Mouse (Mus musculus): ENCODE measurements at regions not wholly inside any gene's neighbourhood (a gene's known extent, or its start where the extent isn't known, plus 50 kb on each side); places are given as distances from the start of the nearest gene placed in this dataset.

DNA sequence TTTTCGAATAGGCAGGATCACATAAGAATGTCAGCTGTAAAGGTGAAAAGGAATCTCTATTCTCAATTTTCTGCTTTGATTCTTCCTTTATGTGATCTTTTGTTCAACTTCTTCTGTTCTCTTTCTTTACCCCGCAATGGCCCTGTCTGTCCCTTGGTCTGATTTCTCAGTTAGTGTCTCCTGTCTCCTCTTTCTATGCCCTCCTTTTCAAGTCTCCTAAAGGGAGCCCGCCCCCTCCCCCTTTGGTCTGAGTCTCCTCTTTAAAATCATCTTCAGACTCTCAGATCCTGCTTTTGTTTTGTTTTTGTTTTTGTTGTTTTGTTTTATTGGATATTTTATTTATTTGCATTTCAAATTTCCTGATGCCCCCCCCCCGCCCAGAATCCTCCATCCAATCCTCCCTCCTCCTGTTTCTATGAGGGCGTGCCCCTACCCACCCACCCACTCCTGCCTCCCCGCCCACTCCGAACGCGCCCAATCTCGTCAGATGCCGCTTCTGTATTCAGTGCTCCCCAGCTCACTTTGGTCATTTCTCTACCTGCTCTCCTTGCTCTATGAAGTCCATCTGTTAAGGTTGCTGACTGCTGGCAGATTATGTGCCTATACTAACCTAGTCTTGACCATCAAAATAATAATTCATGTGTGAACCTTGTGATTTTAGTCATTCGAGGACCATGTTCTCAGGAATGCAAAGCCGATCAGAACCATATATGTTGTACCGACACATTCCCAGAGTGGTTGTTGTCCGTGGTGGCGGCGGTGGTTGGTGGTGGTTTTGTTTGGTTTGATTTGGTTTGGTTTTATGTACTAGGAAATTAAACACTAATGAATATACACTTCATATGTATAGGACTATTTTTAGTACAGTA is 487.9 kb upstream of the Adam24 start:
- ATAC-seq (ENCODE audit: insufficient read depth) (no peak), DNase-seq (no peak)
- no peaks in the 10 kb centered on the region for H3K27me3 ChIP-seq (ENCODE audit: insufficient read depth, low read length)
- H3K4me3 ChIP-seq (ENCODE audit: low read depth, low read length): no peak overlapping the region
- no peak for TF ChIP-seq CTCF (IDR thresholded peaks at IDR 0.05; ENCODE audit: low read depth)
- no peaks in the 10 kb centered on the region for H3K4me1 ChIP-seq (ENCODE audit: insufficient read depth)
- no peaks in the 10 kb centered on the region for H3K9me3 ChIP-seq (ENCODE audit: low read depth, low read length)
- H3K9ac ChIP-seq: no peak overlapping the region
- no peaks in the 10 kb centered on the region for H3K36me3 ChIP-seq (ENCODE audit: insufficient read depth)
- no peak overlapping the region for H3K27ac ChIP-seq (ENCODE audit: low read depth)
- H3K4me2 ChIP-seq: peak overlapping the region; percentile 37
- 47% methylated on average over 17 of the region's 17 CpGs for WGBS

DNA sequence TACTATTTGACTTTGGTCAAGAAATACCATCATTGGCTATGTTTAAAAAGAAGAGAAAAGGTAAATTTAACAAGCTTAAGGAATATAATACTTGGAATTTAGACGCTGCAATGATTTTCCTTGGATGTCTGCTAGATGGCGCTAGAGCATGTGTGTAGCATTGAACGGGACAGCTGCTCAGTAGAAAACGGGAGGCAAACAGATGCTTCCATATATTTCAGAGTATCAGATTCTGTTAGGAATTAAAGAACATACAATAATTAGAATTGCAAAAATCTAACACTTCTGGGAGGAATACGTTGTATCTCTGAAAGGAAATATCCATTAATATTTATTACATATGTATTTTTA is 487.3 kb upstream of the Adam24 start:
- Histone ChIP-seq H3K4me3 (ENCODE audit: low read depth, low read length) (no peak overlapping the region), H3K9me3 (ENCODE audit: low read depth, low read length) (no peaks in the 10 kb centered on the region), H3K36me3 (ENCODE audit: insufficient read depth) (no peaks in the 10 kb centered on the region), H3K4me1 (ENCODE audit: insufficient read depth) (no peaks in the 10 kb centered on the region), H3K4me2 (peak overlapping the region; percentile 37; the same call in 1 of the 2 replicates), H3K9ac (no peak overlapping the region), H3K27ac (ENCODE audit: low read depth) (no peak overlapping the region), H3K27me3 (ENCODE audit: insufficient read depth, low read length) (no peaks in the 10 kb centered on the region)
- DNase-seq: peak; percentile 85
- TF ChIP-seq CTCF (IDR thresholded peaks at IDR 0.05; ENCODE audit: low read depth): peak; percentile 77
- ATAC-seq (ENCODE audit: insufficient read depth): peak; percentile 70; the same call in 1 of the 2 replicates
- WGBS: 3% methylated on average over 5 of the region's 5 CpGs

DNA sequence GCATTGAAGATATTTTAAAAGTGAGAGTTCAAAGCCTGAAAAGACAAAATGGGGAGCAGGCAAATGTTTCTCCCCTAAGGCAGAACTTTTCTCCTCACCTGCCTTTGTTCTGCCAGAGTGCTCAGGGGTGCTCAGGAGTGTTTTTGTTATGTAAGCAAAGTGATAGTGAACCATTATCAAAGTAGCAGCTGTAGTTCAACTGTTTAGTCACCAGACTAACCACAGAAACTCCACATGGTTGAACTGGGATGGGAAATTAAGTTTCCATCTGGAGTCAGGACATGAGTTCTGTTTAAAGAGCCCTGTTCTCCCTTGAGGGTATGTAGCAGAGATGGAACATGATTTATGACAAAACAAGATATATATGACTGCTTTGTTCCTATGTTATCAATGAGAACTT is 482.6 kb upstream of the Adam24 start:
- no peak overlapping the region for H3K9ac ChIP-seq
- no peak for TF ChIP-seq CTCF (IDR thresholded peaks at IDR 0.05; ENCODE audit: low read depth)
- H3K9me3 ChIP-seq (ENCODE audit: low read depth, low read length): no peaks in the 10 kb centered on the region
- H3K27me3 ChIP-seq (ENCODE audit: insufficient read depth, low read length): no peaks in the 10 kb centered on the region
- no peak overlapping the region for H3K4me2 ChIP-seq
- no peaks in the 10 kb centered on the region for H3K4me1 ChIP-seq (ENCODE audit: insufficient read depth)
- H3K36me3 ChIP-seq (ENCODE audit: insufficient read depth): no peaks in the 10 kb centered on the region
- DNase-seq (no peak), ATAC-seq (ENCODE audit: insufficient read depth) (no peak)
- no peak overlapping the region for H3K4me3 ChIP-seq (ENCODE audit: low read depth, low read length)
- H3K27ac ChIP-seq (ENCODE audit: low read depth): no peak overlapping the region

DNA sequence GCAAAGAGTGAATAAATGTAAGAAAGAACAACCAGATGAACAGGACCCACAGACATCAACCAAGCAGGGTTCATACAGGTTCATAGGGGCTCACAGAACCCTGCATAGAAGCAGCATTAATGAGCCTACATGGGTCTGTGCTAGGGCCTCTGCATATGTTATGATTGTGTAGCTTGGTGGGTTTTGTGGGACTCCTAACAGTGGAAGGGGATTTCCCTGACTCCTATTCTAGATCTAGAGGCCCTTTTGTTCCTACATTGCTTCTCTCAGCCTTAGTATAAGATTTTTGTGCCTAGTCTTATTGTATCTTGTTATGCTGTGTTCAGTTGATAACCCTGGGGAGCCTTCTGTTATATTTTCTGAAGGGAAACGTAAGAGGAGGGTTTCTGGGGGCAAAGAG is 481.7 kb upstream of the Adam24 start:
- H3K27ac ChIP-seq (ENCODE audit: low read depth): no peak overlapping the region

DNA sequence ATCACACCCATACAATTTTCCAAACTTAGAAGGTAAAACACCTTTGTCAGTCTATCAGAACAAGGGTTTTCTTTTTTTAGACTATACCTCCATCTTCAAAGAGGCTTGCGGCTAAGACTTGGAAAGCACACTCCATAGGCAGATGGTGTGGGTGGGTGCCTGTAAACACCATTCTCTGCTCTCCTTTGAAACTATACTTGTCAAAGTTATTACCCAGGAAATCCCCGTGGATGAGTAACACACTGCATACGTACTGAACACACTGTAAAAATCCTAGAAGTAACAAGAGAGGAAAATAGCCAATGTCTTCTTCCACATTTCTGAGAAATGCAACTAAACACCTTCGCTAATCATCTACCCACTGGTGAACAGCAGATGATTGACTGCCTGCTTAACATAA is 464.0 kb upstream of the Adam24 start:
- H3K9me3 ChIP-seq (ENCODE audit: low read depth, low read length): no peaks in the 10 kb centered on the region
- no peak for ATAC-seq (ENCODE audit: insufficient read depth)
- TF ChIP-seq CTCF (IDR thresholded peaks at IDR 0.05; ENCODE audit: low read depth): no peak
- no peaks in the 10 kb centered on the region for H3K4me1 ChIP-seq (ENCODE audit: insufficient read depth)
- no peak overlapping the region for H3K27ac ChIP-seq (ENCODE audit: low read depth)
- H3K4me2 ChIP-seq: no peak overlapping the region
- no peaks in the 10 kb centered on the region for H3K36me3 ChIP-seq (ENCODE audit: insufficient read depth)
- no peak overlapping the region for H3K9ac ChIP-seq
- no peak overlapping the region for H3K4me3 ChIP-seq (ENCODE audit: low read depth, low read length)
- 87% methylated on average over 4 of the region's 4 CpGs for WGBS
- H3K27me3 ChIP-seq (ENCODE audit: insufficient read depth, low read length): no peaks in the 10 kb centered on the region
- no peak for DNase-seq

More for the DNA sequence above, 481.7 kb upstream of the Adam24 start:
- H3K9me3 ChIP-seq (ENCODE audit: low read depth, low read length): no peaks in the 10 kb centered on the region
- H3K36me3 ChIP-seq (ENCODE audit: insufficient read depth): no peaks in the 10 kb centered on the region
- no peaks in the 10 kb centered on the region for H3K27me3 ChIP-seq (ENCODE audit: insufficient read depth, low read length)
- no peak overlapping the region for H3K4me2 ChIP-seq
- no peak overlapping the region for H3K4me3 ChIP-seq (ENCODE audit: low read depth, low read length)
- no peaks in the 10 kb centered on the region for H3K4me1 ChIP-seq (ENCODE audit: insufficient read depth)
- 42% methylated on average over 1 of the region's 1 CpGs for whole genome bisulfite sequencing
- H3K9ac ChIP-seq: no peak overlapping the region
- TF ChIP-seq CTCF (IDR thresholded peaks at IDR 0.05; ENCODE audit: low read depth): no peak
- DNase-seq: no peak
- no peak for ATAC-seq (ENCODE audit: insufficient read depth)

DNA sequence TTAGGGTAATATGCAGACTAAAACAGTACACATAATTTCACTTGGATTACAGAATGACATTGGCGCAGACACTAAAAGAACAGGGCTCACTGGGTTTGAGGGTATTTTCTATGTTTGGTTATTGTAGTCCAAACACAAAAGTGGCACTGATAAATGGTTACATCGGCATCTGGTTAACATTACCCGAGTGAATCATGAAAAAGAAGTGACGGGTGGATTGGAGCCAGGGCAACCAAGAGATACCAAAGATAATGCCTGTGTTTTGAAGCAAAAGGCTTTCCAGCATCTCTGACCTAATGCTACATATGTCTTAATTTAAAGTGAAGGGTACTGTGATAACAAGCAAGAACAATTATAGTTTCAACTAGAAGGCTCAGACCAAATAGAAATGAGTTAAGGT is 451.4 kb upstream of the Adam24 start:
- Histone ChIP-seq H3K4me1 (ENCODE audit: insufficient read depth) (no peaks in the 10 kb centered on the region), H3K4me2 (no peak overlapping the region), H3K4me3 (ENCODE audit: low read depth, low read length) (no peak overlapping the region), H3K9ac (no peak overlapping the region), H3K27me3 (ENCODE audit: insufficient read depth, low read length) (no peaks in the 10 kb centered on the region), H3K36me3 (ENCODE audit: insufficient read depth) (no peaks in the 10 kb centered on the region), H3K27ac (ENCODE audit: low read depth) (no peak overlapping the region), H3K9me3 (ENCODE audit: low read depth, low read length) (no peaks in the 10 kb centered on the region)
- no peak for DNase-seq
- WGBS: 21% methylated on average over 4 of the region's 4 CpGs
- no peak for TF ChIP-seq CTCF (IDR thresholded peaks at IDR 0.05; ENCODE audit: low read depth)
- ATAC-seq (ENCODE audit: insufficient read depth): no peak

DNA sequence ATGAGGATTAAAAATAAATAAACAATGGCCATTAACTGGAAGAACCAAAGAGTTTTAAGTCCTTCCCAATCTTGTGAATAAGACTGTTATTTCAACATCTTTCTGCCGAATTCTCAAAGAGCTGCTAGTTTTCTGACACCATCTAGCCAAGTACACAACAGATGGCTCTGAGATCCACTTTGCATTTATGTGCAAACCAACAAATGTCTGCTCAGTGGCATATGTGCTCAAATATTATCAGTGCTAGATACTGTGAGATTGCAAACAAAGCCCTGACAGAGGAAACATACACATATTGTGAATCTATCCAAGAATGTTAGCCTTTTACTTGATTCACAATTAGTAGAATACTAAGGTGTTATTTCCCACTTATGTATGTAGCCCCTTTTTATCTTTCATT is 447.6 kb upstream of the Adam24 start:
- H3K9me3 ChIP-seq (ENCODE audit: low read depth, low read length): no peaks in the 10 kb centered on the region
- H3K36me3 ChIP-seq (ENCODE audit: insufficient read depth): no peaks in the 10 kb centered on the region
- DNase-seq (no peak), ATAC-seq (ENCODE audit: insufficient read depth) (no peak)
- H3K27ac ChIP-seq (ENCODE audit: low read depth): no peak overlapping the region
- H3K4me2 ChIP-seq: no peak overlapping the region
- WGBS: 43% methylated on average over 1 of the region's 1 CpGs
- H3K4me1 ChIP-seq (ENCODE audit: insufficient read depth): no peaks in the 10 kb centered on the region
- no peak overlapping the region for H3K9ac ChIP-seq
- no peaks in the 10 kb centered on the region for H3K27me3 ChIP-seq (ENCODE audit: insufficient read depth, low read length)
- no peak overlapping the region for H3K4me3 ChIP-seq (ENCODE audit: low read depth, low read length)
- no peak for TF ChIP-seq CTCF (IDR thresholded peaks at IDR 0.05; ENCODE audit: low read depth)

Data from lung, embryonic 14.5 days (tissue).